Mouse (Mus musculus) forebrain, embryonic 11.5 days (tissue): ENCODE data around the gene Magoh. TPM values are rescaled to one million over a fixed set of nuclear protein-coding genes. Genes with fewer than 3 reads are reported as not detected.
A peak's percentile ranks its signal among the peaks of the same experiment; 100 is the strongest.

Experiments used
- ATAC-seq: fragments of 200-750 bp; cut with Nextera tagmentation; replicated peaks from 2 replicates; pipeline ENCODE4 v1.8.0; 2017; ENCODE audit warnings: moderate TSS enrichment; ENCODE audit not compliant: low FRiP score
- DNase-seq: peaks from one replicate; pipeline ENCODE4 v3.0.0-alpha.2; 2017; ENCODE audit warnings: low spot score
- H3K27ac ChIP-seq: fragments of 300-500 bp; sonication (generic); 2 replicates; pipeline ENCODE4 v1.5.1; 2014; ENCODE audit warnings: low read depth, low read length
- H3K27me3 ChIP-seq: fragments of 300-500 bp; sonication (generic); 2 replicates; pipeline ENCODE4 v1.6.1; 2014; ENCODE audit warnings: mild to moderate bottlenecking, low read length, mixed read lengths; ENCODE audit not compliant: control insufficient read depth, insufficient read depth
- H3K36me3 ChIP-seq: fragments of 300-500 bp; sonication (generic); 2 replicates; pipeline ENCODE4 v1.6.1; 2014; ENCODE audit warnings: mild to moderate bottlenecking, low read length, moderate library complexity, mixed read lengths; ENCODE audit not compliant: control insufficient read depth, insufficient read depth
- H3K4me1 ChIP-seq: fragments of 300-500 bp; sonication (generic); replicated peaks from 2 replicates; pipeline ENCODE4 v1.6.1; 2014; ENCODE audit warnings: low read length, mixed read lengths; ENCODE audit not compliant: control insufficient read depth, insufficient read depth
- H3K4me2 ChIP-seq: fragments of 300-500 bp; sonication (generic); 2 replicates; pipeline ENCODE4 v1.6.1; 2014; ENCODE audit warnings: low read depth, mild to moderate bottlenecking, low read length, moderate library complexity, mixed read lengths; ENCODE audit not compliant: severe bottlenecking
- H3K4me3 ChIP-seq: fragments of 300-500 bp; sonication (generic); 2 replicates; pipeline ENCODE4 v1.5.1; 2014; ENCODE audit warnings: low read depth, low read length
- H3K9ac ChIP-seq: fragments of 300-500 bp; sonication (generic); 2 replicates; pipeline ENCODE4 v1.6.1; 2014; ENCODE audit warnings: low read length
- H3K9me3 ChIP-seq: fragments of 300-500 bp; sonication (generic); 2 replicates; pipeline ENCODE4 v1.6.1; 2016; ENCODE audit warnings: low read length, mixed read lengths; ENCODE audit not compliant: control insufficient read depth
- WGBS: fragments of 180-500 bp; shearing (Covaris S2); extraction: QIAGEN DNeasy Blood & Tissue Kit; methylation state at CpG from one replicate; pipeline ENCODE4 v1.1.7; 2014; 5-methylcytosine and 5-hydroxymethylcytosine counted together
- polyA plus RNA-seq: library from polyadenylated mRNA; unstranded; fragments of >200 nt; fragmentation: Nextera tagmentation; extraction: Ambion mirVana; gene quantifications from 2 replicates; pipeline ENCODE4 v1.2.1, GENCODE M21; 2014

The Magoh gene
- polyA plus RNA-seq, 1 experiment from 2014 or later, result 246 TPM

DNA sequence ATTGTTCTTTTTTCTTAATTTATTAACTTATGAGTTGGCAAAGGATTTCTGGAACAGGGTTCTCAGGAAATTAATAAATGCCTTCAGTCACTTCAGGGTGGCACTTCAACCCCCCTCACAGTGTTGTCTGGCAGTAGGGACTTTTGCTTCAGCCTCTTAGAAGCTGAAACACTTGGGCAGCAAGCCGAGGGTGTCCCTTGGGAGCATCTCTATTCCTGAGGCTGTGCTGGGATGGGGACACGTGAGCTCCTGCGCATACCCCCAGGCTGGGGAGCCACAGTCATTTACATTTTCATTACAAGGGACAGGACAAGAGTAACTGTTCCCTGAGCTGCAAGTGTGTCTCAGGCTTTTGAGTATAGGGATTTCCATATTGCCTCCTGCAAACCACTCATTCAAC, 41.6 kb upstream of the Magoh start:
- no peak overlapping the region for H3K4me2 ChIP-seq
- peaks cover 44% of the 10 kb centered on the region for H3K4me1 ChIP-seq
- WGBS, result 73% methylated on average over 3 of the region's 3 CpGs
- no peaks in the 10 kb centered on the region; the same call in 1 of the 2 replicates for H3K36me3 ChIP-seq
- H3K27ac ChIP-seq, result no peak overlapping the region; the same call in 1 of the 2 replicates
- no peaks in the 10 kb centered on the region for H3K27me3 ChIP-seq
- no peaks in the 10 kb centered on the region for H3K9me3 ChIP-seq
- no peak overlapping the region for H3K4me3 ChIP-seq
- ATAC-seq (no peak), DNase-seq (no peak)
- H3K9ac ChIP-seq, result no peak overlapping the region; the same call in 1 of the 2 replicates

DNA sequence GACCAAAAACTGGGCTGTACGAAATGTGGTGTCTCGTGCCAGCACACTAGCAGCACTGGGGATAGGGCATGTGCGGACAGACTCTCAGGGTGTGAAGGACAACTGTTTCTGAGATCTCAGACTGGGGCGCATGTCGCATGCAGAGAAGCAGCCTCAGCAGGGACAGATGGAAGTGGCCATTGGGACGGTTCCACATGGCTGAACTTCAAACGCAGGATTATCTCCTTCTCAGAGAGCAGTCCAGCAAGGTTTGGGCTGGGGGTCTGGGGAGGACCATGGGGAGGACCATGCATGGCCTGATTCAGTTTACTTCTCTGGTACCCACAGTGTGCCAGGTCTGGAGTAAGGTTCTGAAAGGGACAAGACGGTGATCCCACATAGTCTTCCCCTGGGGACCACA, 35.9 kb upstream of the Magoh start:
- Histone ChIP-seq H3K4me2 (no peak overlapping the region), H3K27ac (no peak overlapping the region), H3K4me3 (no peak overlapping the region), H3K9ac (no peak overlapping the region), H3K36me3 (peaks cover 2% of the 10 kb centered on the region; the same call in 1 of the 2 replicates), H3K9me3 (no peaks in the 10 kb centered on the region), H3K4me1 (peaks cover 11% of the 10 kb centered on the region; the same call in 1 of the 2 replicates), H3K27me3 (peaks cover 10% of the 10 kb centered on the region; the same call in 1 of the 2 replicates)
- no peak for ATAC-seq
- no peak for DNase-seq
- WGBS, result 47% methylated on average over 8 of the region's 8 CpGs

DNA sequence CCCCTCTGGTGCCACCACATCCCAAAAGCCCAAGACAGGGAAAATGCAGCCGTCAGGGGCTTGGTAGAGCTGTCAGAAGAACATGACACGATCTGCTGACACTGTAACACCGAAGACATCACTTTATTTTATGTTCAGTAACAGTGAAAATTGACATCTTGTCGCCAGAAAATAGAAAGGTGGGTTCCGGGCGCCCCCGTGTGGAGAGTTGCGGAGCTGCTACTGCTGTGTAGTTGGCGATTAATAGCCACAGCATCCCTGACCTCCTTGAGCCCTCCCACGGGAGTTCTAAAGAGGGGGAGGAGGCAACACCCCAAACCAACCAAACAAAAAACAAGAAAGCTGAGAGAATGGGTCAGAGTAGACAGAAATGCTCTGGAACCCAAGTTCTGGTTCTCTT, 34.6 kb upstream of the Magoh start:
- Histone ChIP-seq H3K36me3 (peaks cover 2% of the 10 kb centered on the region), H3K27me3 (peaks cover 10% of the 10 kb centered on the region; the same call in 1 of the 2 replicates), H3K27ac (0 out of 2 replicates have a peak overlapping the region, but pooled peaks have one; percentile 18), H3K4me3 (no peak overlapping the region), H3K4me2 (no peak overlapping the region), H3K9ac (no peak overlapping the region), H3K9me3 (no peaks in the 10 kb centered on the region), H3K4me1 (peaks cover 11% of the 10 kb centered on the region; the same call in 1 of the 2 replicates)
- DNase-seq (peak; percentile 91), ATAC-seq (no peak)
- 4% methylated on average over 10 of the region's 10 CpGs for WGBS

DNA sequence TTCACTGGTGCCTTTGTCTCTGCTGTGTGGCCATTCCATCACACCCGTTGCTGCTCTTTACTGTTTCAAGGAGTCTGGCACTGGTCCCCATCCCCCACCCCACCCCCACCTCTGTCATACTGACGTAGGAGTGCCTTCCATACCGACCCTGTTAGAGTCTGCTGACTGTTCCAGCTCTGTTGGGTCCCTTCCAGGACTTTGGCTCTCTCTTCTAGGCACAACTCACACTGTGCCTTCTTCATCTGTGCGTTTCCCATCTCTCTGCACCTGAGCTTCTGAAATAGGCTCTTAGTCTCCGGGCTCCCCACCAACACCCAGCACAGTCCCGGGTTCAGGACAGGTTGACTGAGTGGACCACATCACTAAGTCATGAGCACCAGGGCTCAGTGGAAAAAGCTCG, 32.8 kb upstream of the Magoh start:
- ATAC-seq (no peak), DNase-seq (no peak)
- no peak overlapping the region for H3K27ac ChIP-seq
- H3K36me3 ChIP-seq, result peaks cover 2% of the 10 kb centered on the region
- H3K4me1 ChIP-seq, result peaks cover 10% of the 10 kb centered on the region; the same call in 1 of the 2 replicates
- no peaks in the 10 kb centered on the region for H3K9me3 ChIP-seq
- H3K27me3 ChIP-seq, result peaks cover 10% of the 10 kb centered on the region; the same call in 1 of the 2 replicates
- H3K4me3 ChIP-seq, result no peak overlapping the region
- H3K9ac ChIP-seq, result no peak overlapping the region
- H3K4me2 ChIP-seq, result no peak overlapping the region
- 66% methylated on average over 7 of the region's 7 CpGs for WGBS

DNA sequence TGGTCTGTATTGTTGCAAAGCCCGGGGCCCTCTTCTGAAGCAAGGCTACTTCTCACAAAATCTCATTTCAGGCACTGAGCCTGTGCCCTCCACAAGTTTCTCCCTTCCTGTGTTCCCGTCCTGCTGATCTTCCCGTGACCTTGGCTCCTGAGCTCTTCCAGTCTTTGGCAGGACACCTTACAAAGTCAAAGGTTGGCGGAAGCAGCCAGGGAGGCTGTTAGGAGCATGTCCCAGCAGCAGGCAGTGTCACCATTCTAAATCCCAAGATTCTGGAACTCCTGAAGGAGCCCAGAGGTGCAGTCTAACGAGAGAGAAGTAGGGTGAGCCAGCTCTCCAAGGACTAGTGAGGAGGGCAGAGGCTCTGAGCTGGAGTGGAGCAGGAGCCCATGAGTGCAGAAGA, 31.0 kb upstream of the Magoh start:
- Histone ChIP-seq H3K9ac (peak overlapping the region; percentile 9; the same call in 1 of the 2 replicates), H3K4me1 (peaks cover 6% of the 10 kb centered on the region; the same call in 1 of the 2 replicates), H3K4me2 (no peak overlapping the region), H3K27me3 (peaks cover 10% of the 10 kb centered on the region; the same call in 1 of the 2 replicates), H3K36me3 (peaks cover 2% of the 10 kb centered on the region), H3K9me3 (no peaks in the 10 kb centered on the region), H3K4me3 (no peak overlapping the region), H3K27ac (no peak overlapping the region)
- 90% methylated on average over 5 of the region's 5 CpGs for WGBS
- ATAC-seq, result no peak
- DNase-seq, result peak; percentile 37

DNA sequence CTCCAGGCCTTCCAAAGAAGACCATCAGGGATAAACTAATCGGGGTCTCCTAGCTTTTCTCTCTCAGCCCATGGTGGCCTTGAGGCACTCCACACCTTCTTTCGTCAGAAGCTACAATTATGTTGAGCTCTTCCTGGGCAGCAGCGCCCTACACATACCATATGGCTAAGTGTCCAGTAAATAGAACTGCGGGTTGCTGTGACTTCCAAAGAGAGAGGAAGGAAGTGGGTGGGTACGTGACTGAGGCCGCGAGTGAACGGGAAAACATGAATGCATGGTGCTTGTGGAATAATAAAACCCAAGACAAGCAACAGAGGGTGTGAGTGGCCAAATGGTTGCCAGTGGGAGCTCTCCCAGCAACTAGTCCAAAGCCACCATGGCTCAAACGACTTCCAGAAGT, 29.9 kb upstream of the Magoh start:
- H3K27ac ChIP-seq, result no peak overlapping the region
- peaks cover 10% of the 10 kb centered on the region; the same call in 1 of the 2 replicates for H3K27me3 ChIP-seq
- no peak overlapping the region for H3K9ac ChIP-seq
- H3K9me3 ChIP-seq, result no peaks in the 10 kb centered on the region
- ATAC-seq, result no peak
- peaks cover 2% of the 10 kb centered on the region for H3K36me3 ChIP-seq
- H3K4me3 ChIP-seq, result no peak overlapping the region
- no peak overlapping the region for H3K4me2 ChIP-seq
- DNase-seq, result no peak
- H3K4me1 ChIP-seq, result peaks cover 3% of the 10 kb centered on the region; the same call in 1 of the 2 replicates
- 86% methylated on average over 9 of the region's 9 CpGs for WGBS

DNA sequence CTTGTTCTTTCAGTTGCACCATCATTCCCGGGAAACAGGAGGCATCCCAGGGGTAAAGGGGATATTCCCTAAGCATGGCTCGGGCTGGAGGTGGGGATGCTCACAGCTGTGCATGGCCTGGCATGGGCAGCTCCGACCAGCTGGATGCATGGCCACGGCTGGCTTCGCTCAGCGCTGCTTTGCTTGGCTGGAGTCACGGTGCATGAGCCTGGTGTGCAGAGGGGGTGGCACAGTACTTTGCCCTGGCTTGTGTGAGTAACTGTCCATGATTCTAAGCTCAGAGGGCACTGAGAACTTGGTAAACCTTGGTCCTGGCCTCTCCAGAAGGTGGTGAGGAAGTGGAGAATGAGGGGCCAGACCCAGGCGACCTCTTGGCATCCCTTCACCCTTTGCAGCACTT, 29.5 kb upstream of the Magoh start:
- 89% methylated on average over 8 of the region's 8 CpGs for WGBS
- peak; percentile 50 for DNase-seq
- no peak overlapping the region for H3K9ac ChIP-seq
- H3K4me1 ChIP-seq, result 0 out of 2 replicates have a peak, but pooled peaks cover 3% of the 10 kb centered on the region
- H3K36me3 ChIP-seq, result peaks cover 2% of the 10 kb centered on the region
- no peak for ATAC-seq
- H3K9me3 ChIP-seq, result no peaks in the 10 kb centered on the region
- H3K4me2 ChIP-seq, result no peak overlapping the region
- H3K4me3 ChIP-seq, result no peak overlapping the region
- peaks cover 10% of the 10 kb centered on the region; the same call in 1 of the 2 replicates for H3K27me3 ChIP-seq
- H3K27ac ChIP-seq, result no peak overlapping the region

DNA sequence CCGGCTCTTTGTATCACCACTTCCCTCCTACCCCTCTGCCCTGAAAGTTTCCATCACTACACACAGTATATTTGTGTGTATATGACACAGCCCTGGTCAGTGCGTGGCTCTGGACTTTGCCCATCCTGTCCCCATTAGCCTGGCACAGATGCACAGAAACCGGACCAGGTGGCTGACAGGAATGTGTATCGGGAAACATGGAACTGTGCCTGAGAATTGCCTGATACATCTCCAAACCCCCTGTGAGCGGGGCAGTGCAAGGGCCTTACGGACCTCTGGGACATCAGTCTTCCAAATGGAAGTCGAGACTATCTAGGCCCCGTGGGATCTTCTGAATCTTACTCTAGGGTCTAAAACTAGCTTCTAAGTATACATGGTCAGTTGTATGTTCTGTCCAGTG, 26.2 kb upstream of the Magoh start:
- 93% methylated on average over 8 of the region's 8 CpGs for WGBS
- ATAC-seq, result no peak

DNA sequence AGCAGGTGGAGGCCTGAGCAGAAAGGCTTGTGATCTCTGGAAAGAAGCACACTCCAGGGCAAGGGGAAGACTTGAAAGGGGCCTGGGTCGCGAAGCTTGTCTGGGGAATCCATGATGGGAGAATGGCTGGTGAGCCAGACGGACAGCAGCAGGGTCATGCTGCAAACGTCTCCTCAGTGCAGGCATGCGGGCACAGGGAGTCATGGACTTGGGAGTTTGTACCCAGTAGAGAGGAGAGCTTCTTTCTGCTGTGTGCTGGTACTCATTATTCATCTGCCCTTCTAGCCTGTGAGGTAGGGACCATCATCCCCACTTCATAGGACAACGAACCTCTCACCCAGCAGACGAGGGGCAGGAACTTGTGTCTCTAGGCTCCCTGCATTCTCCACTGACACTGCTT, 25.7 kb upstream of the Magoh start:
- DNase-seq, result no peak
- Histone ChIP-seq H3K27me3 (no peaks in the 10 kb centered on the region), H3K4me2 (no peak overlapping the region), H3K27ac (no peak overlapping the region), H3K9ac (no peak overlapping the region), H3K4me1 (no peaks in the 10 kb centered on the region), H3K4me3 (no peak overlapping the region), H3K9me3 (no peaks in the 10 kb centered on the region), H3K36me3 (no peaks in the 10 kb centered on the region; the same call in none of the 2 replicates)
- WGBS, result 90% methylated on average over 7 of the region's 7 CpGs
- ATAC-seq, result no peak

More for the DNA sequence above, 26.2 kb upstream of the Magoh start:
- H3K27me3 ChIP-seq, result no peaks in the 10 kb centered on the region
- no peak overlapping the region for H3K4me2 ChIP-seq
- DNase-seq, result no peak
- H3K9ac ChIP-seq, result no peak overlapping the region
- no peaks in the 10 kb centered on the region for H3K4me1 ChIP-seq
- no peak overlapping the region for H3K4me3 ChIP-seq
- H3K9me3 ChIP-seq, result no peaks in the 10 kb centered on the region
- H3K27ac ChIP-seq, result no peak overlapping the region
- H3K36me3 ChIP-seq, result peaks cover 2% of the 10 kb centered on the region
